Mouse (Mus musculus) limb, embryonic 12.5 days (tissue): Measurements from ENCODE around the gene Phtf1. TPM values are rescaled to one million over a fixed set of nuclear protein-coding genes. Genes with fewer than 3 reads are reported as not detected.

Experiments
- ATAC-seq: fragments of 200-750 bp; cut with Nextera tagmentation; 2 replicates; pipeline ENCODE4 v1.8.0; 2017; ENCODE audit warnings: low read depth, moderate TSS enrichment; ENCODE audit not compliant: insufficient number of reproducible peaks, insufficient read depth, low FRiP score, low TSS enrichment
- H3K27ac ChIP-seq: fragments of 300-500 bp; sonication (generic); 2 replicates; pipeline ENCODE4 v1.5.1; 2016; ENCODE audit warnings: mild to moderate bottlenecking, moderate library complexity
- H3K27me3 ChIP-seq: fragments of 300-500 bp; sonication (generic); 2 replicates; pipeline ENCODE4 v1.6.1; 2016; ENCODE audit warnings: mild to moderate bottlenecking, moderate library complexity
- H3K36me3 ChIP-seq: fragments of 300-500 bp; sonication (generic); 2 replicates; pipeline ENCODE4 v1.6.1; 2016; ENCODE audit warnings: mild to moderate bottlenecking, moderate library complexity
- H3K4me1 ChIP-seq: fragments of 300-500 bp; sonication (generic); replicated peaks from 2 replicates; pipeline ENCODE4 v1.6.1; 2016
- H3K4me2 ChIP-seq: fragments of 300-500 bp; sonication (generic); 2 replicates; pipeline ENCODE4 v1.6.1; 2016; ENCODE audit warnings: mild to moderate bottlenecking, moderate library complexity
- H3K4me3 ChIP-seq: fragments of 300-500 bp; sonication (generic); replicated peaks from 2 replicates; pipeline ENCODE4 v1.5.1; 2016; ENCODE audit warnings: mild to moderate bottlenecking
- H3K9ac ChIP-seq: fragments of 300-500 bp; sonication (generic); replicated peaks from 2 replicates; pipeline ENCODE4 v1.6.1; 2016; ENCODE audit warnings: mild to moderate bottlenecking, moderate library complexity
- H3K9me3 ChIP-seq: fragments of 300-500 bp; sonication (generic); 2 replicates; pipeline ENCODE4 v1.6.1; 2016; ENCODE audit warnings: mild to moderate bottlenecking, moderate library complexity
- WGBS: fragments of 180-500 bp; shearing (Covaris S2); methylation state at CpG from one replicate; pipeline ENCODE4 v1.1.7; 2016; 5-methylcytosine and 5-hydroxymethylcytosine counted together
- polyA plus RNA-seq: library from polyadenylated mRNA; unstranded; fragments of >200 nt; fragmentation: Nextera tagmentation; extraction: Ambion mirVana; gene quantifications from 2 replicates; pipeline ENCODE4 v1.2.1, GENCODE M21; 2016

The Phtf1 gene
- polyA plus RNA-seq, 1 experiment from 2014 or later = 43.7 TPM

DNA sequence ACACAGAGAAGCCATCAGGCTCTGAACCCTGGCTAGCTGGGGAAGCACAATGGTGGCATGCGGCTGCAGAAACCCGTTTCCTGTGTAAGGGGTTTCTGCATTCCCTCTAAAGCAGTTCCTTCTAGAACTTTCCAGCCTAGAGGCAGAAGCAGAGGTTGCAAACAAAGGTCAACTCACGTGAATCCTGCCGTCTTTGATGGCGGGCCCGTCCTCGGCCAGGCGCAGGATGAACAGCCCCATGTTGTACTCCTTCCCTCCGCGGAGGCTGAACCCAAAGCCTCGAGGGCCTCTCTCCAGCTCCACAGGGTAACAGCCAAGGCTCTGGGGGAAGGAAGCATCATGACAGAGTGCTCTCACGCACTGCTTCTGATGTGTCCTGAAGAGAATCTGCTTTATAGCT is 52.2 kb downstream of the Phtf1 start:
- ATAC-seq = no peak
- no peaks in the 10 kb centered on the region for H3K27me3 ChIP-seq
- no peaks in the 10 kb centered on the region for H3K4me1 ChIP-seq
- H3K9ac ChIP-seq = no peak overlapping the region
- H3K36me3 ChIP-seq = peaks cover 29% of the 10 kb centered on the region
- no peak overlapping the region for H3K4me2 ChIP-seq
- no peak overlapping the region for H3K4me3 ChIP-seq
- WGBS = 91% methylated on average over 12 of the region's 12 CpGs
- no peak overlapping the region for H3K27ac ChIP-seq
- no peaks in the 10 kb centered on the region for H3K9me3 ChIP-seq

DNA sequence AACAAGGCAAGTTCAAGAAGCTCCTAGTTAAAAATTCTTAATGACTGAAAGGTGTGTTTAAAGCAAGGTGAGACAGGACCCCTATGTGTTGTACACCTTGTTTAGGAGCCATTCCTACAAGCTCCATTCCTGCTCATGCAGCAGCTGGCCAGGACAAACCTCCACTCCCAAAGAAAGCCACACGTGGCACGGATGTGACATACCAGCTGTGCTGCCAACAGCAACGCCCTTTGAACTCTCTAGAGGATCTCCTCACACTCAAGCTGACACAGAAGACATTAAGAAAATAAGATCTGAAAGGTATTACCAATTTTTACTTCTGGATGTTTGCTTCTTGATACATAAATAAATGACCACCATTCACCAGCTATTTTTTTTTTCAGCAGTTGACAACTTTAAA is 59.0 kb downstream of the Phtf1 start:
- 75% methylated on average over 3 of the region's 3 CpGs for WGBS
- no peaks in the 10 kb centered on the region for H3K4me1 ChIP-seq

DNA sequence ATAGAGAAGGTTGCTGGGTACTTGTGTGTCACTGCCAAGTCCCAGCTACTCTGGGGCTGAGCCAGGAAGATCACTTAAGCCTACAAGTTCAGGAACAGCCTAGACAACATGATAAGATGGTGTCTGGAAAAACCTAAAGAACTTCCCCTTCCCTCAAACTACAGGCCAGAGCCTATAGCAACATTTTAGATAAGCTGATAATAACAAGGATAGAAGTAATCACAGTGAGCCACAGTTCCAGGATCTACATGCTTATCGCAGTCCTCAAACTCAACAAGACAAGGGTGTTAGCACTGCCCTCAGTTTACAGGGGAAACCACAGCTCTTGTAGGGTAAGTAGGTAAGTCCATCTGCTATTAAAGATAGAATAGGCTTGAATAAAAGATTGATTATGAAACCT is 64.2 kb downstream of the Phtf1 start:
- H3K36me3 ChIP-seq = no peaks in the 10 kb centered on the region
- no peak overlapping the region for H3K9ac ChIP-seq
- no peaks in the 10 kb centered on the region for H3K9me3 ChIP-seq
- WGBS = 94% methylated on average over 1 of the region's 1 CpGs
- no peak for ATAC-seq
- H3K27me3 ChIP-seq = no peaks in the 10 kb centered on the region
- no peak overlapping the region for H3K4me2 ChIP-seq
- H3K4me3 ChIP-seq = no peak overlapping the region
- H3K4me1 ChIP-seq = no peaks in the 10 kb centered on the region
- no peak overlapping the region for H3K27ac ChIP-seq

More for the DNA sequence above, 59.0 kb downstream of the Phtf1 start:
- Histone ChIP-seq H3K27ac (no peak overlapping the region), H3K36me3 (no peaks in the 10 kb centered on the region; the same call in 1 of the 2 replicates), H3K27me3 (no peaks in the 10 kb centered on the region), H3K9ac (no peak overlapping the region), H3K4me3 (no peak overlapping the region), H3K9me3 (no peaks in the 10 kb centered on the region), H3K4me2 (no peak overlapping the region)
- ATAC-seq = no peak

DNA sequence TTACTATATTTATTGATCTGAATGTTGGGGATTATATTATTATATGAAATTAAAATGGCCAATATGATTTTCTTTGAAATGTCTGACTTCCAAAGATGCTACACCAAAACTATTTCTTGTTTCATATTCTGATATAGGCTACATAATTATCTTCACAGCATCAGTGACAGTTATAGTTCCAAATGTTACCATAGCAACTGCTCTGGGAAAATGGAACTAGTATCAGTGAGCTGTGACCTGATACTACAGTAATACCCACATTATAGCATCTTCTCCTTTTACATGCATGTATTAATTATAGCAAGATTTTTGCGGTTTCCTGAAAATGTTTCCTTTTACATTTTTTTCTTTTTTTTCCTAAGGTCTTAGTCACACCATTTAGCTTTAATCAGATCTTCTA is 64.8 kb downstream of the Phtf1 start:
- no peaks in the 10 kb centered on the region for H3K27me3 ChIP-seq
- H3K36me3 ChIP-seq = no peaks in the 10 kb centered on the region
- no peaks in the 10 kb centered on the region for H3K4me1 ChIP-seq
- no peak overlapping the region for H3K27ac ChIP-seq
- 98% methylated on average over 1 of the region's 1 CpGs for WGBS
- no peak for ATAC-seq
- H3K9ac ChIP-seq = no peak overlapping the region
- no peaks in the 10 kb centered on the region for H3K9me3 ChIP-seq
- no peak overlapping the region for H3K4me3 ChIP-seq
- no peak overlapping the region for H3K4me2 ChIP-seq

DNA sequence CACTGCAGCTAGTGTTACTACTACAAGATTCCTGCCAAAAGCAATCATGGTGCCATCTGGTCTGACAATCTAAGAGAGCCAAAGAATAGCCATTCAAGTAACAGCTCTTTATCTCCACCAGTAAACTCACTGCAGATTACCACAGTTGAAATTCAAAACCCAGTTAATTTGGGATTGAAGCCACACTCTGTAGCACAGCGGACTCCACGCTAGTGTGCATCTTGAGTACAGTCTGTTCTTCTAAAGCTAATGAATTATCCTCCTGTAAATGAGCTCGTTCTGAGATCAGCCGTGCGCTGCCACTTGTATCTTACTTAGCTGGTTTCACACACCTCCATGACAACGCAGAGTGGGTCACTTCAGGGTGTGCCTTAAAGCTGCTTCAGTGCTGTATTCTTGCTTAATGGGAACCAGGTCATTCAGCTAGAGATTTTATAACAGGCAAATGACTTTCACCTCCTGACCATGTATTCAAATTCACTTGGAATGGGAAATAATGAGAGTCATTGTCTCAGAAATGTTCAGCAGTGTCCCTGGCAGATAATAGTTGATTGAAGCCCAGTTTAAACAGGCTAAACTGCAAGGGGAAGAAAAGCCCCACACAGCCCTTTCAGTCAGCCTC is 91.2 kb downstream of the Phtf1 start:
- Histone ChIP-seq H3K27me3 (no peaks in the 10 kb centered on the region), H3K36me3 (no peaks in the 10 kb centered on the region), H3K9me3 (no peaks in the 10 kb centered on the region), H3K4me2 (no peak overlapping the region), H3K9ac (no peak overlapping the region), H3K4me3 (no peak overlapping the region), H3K27ac (no peak overlapping the region), H3K4me1 (no peaks in the 10 kb centered on the region)
- ATAC-seq = no peak
- 78% methylated on average over 6 of the region's 6 CpGs for WGBS

DNA sequence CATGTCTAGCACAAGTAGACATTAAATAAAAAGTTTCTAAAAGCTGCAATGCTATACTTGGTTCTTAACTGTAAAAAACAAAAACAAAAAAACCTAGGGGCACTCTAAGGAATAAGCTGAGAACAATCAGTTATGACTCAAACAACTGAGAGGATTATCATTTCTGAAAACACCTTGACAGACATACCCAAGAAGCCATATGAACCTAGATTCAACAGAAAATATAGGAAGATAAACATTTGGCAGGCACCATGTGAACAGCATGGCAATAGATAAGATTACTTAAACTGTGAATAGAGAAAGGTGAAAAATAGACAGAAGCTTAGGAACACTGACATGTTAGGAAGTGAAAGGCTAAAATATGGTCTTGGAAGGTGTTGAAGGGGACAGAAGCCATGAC is 101.5 kb downstream of the Phtf1 start:
- H3K4me1 ChIP-seq = no peaks in the 10 kb centered on the region
- H3K9me3 ChIP-seq = no peaks in the 10 kb centered on the region
- no peak overlapping the region for H3K9ac ChIP-seq
- no peak for ATAC-seq
- H3K27me3 ChIP-seq = no peaks in the 10 kb centered on the region
- H3K4me2 ChIP-seq = no peak overlapping the region
- H3K27ac ChIP-seq = no peak overlapping the region
- no peak overlapping the region for H3K4me3 ChIP-seq
- H3K36me3 ChIP-seq = no peaks in the 10 kb centered on the region

Other genes with a start within 250 kb of the Phtf1 start
- gene Olfml3, start 230.1 kb upstream of the Phtf1 start, polyA plus RNA-seq = 33.8 and 36.9 TPM in 2 replicates
- not detected in 2 replicates for gene Gm10964, start 228.7 kb upstream of the Phtf1 start, polyA plus RNA-seq
- gene Hipk1, start 176.5 kb upstream of the Phtf1 start, polyA plus RNA-seq = 12.6 and 13.0 TPM in 2 replicates
- 31.8 and 32.5 TPM in 2 replicates for gene Dclre1b, start 158.7 kb upstream of the Phtf1 start, polyA plus RNA-seq
- 21.6 and 24.6 TPM in 2 replicates for gene Ap4b1, start 158.6 kb upstream of the Phtf1 start, polyA plus RNA-seq
- 0.24 TPM in 1 of 2 replicates, not detected in the other for gene Gm43064, start 158.5 kb upstream of the Phtf1 start, polyA plus RNA-seq
- gene Bcl2l15, start 135.5 kb upstream of the Phtf1 start, polyA plus RNA-seq = not detected in 2 replicates
- 0.31 and 0.32 TPM in 2 replicates for gene Ptpn22, start 108.3 kb upstream of the Phtf1 start, polyA plus RNA-seq
- gene Rsbn1, start 54.0 kb upstream of the Phtf1 start, polyA plus RNA-seq = 18.7 and 21.5 TPM in 2 replicates